Mouse (Mus musculus): ENCODE data around the gene Rtl9. TPM values are rescaled to one million over a fixed set of nuclear protein-coding genes. Genes with fewer than 3 reads are reported as not detected.

Rtl9 gene
- total RNA-seq (2023): not detected

DNA sequence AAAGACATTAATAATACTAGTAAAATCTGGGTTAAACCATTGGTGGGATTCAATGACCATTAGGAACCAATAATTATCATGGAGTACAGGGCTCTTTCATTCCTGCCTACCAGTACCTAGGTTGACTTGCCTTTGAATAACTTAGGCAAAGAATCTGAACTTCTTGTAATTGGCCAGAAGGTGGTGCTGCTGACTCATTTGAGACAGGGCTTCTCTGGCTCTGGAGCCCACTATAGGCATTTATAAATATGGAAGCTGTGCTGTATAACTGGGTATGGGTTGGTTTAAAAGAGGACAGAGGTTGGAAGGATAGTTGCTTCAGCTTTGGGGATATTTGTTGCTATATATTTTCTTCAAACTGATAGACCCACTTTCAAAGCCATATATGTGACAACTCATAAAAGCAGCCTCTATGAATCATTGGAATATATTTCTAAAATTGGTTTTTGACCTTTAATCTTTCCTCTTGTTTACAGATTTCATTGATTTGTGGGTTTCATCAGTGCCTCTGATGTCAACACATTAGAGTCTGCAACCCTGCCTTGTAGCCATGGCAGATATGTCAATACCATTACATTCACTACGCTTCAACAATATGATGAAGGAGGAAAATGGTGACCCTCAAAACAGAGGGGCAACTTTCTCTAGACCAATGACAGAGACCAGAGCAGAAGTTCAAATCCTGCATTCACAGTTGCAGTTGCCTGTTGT, at the start of gene Rtl9:
Rtl9 (plus strand) TSS at position 551 of the 711 bp plus-strand sequence.

Other genes starting within 250 kb of the Rtl9 start
- 10 to 100 TPM in 1 of 2 experiments, 1 to 10 TPM in 1; 8.8 to 12.3 TPM for gene Ammecr1, start 132.9 kb upstream of the Rtl9 start, total RNA-seq (2023)